Mouse (Mus musculus) kidney, adult 11 months (tissue): ENCODE data around the gene Zswim1.
"Not testable (repeated sequence)": the region's sequence is repeated elsewhere in the genome, so short reads cannot be mapped to it uniquely, and the experiment has no call there.

ENCODE experiments used
- DNase-seq: peaks from one replicate; pipeline ENCODE4 v3.0.0; 2022

Zswim1 gene

DNA sequence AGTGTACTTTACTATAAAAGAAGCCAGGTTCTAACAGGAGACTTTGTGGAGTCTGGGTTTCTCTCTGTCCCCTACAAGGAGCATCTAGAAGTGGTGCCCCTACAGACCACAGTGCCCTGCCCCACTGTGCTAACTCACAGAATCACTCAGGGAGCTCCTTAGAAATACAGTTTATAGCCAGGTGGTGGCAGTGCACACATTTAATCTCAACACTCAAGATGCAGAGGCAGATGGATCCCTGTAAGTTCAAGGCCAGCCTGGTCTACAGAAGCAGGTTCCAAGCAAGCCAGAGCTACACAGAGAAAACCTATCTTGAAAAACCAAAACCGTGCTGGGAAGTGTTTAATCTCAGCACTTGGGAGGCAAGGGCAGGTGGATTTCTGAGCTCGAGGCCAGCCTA is 28.7 kb upstream of the Zswim1 start:
- DNase-seq = no peak

DNA sequence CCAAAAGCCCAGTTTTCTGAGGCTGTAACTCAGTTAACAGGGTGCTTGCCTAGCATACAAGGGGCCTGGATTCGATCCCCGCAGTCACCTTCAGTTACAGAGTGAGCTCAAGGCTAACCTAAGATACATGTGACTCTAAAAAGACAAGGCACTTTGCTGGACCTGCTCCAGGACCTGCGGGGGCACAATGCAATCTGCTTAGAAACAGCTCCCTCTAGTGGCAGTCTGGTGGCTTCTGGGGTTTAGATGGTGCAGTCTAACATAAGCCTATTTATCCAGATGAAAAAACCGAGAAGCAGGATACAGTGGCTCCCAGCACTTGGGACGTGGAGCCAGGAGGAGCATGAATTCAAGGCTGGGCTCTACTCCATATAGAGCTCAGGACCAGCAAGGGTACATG is 28.2 kb upstream of the Zswim1 start:
- peak; percentile 83 for DNase-seq

DNA sequence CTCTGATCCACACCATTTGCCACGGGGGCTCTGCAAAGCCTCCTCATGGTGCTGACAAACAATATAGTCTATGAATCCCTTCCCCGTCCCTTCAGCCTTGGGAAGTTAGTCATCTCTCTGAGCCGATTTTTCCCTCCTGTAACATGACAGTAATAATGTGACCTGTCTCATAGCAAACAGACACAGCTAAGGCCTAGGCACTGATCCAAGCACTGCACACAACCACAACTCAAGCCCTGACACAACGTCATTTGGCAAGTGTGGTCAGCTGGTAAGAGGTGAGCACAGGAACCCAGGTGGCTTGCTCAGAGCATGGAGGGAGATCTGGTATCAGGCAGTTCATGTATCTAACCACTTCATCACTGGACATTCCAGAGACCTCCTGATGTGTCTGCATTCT is 26.6 kb upstream of the Zswim1 start:
- no peak for DNase-seq

DNA sequence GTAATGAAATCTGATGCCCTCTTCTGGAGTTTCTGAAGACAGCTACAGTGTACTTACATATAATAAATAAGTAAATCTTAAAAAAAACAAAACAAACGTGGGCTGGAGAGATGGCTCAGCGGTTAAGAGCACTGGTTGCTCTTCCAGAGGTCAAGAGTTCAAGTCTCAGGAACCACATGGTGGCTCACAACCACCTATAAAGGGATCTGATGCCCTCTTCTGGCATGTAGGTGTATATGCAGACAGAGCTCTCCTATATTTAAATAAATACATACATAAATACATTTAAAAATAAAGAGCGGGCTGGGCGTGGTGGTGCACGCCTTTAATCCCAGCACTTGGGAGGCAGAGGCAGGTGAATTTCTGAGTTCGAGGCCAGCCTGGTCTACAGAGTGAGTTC is 23.9 kb upstream of the Zswim1 start:
- not testable (repeated sequence) for DNase-seq

DNA sequence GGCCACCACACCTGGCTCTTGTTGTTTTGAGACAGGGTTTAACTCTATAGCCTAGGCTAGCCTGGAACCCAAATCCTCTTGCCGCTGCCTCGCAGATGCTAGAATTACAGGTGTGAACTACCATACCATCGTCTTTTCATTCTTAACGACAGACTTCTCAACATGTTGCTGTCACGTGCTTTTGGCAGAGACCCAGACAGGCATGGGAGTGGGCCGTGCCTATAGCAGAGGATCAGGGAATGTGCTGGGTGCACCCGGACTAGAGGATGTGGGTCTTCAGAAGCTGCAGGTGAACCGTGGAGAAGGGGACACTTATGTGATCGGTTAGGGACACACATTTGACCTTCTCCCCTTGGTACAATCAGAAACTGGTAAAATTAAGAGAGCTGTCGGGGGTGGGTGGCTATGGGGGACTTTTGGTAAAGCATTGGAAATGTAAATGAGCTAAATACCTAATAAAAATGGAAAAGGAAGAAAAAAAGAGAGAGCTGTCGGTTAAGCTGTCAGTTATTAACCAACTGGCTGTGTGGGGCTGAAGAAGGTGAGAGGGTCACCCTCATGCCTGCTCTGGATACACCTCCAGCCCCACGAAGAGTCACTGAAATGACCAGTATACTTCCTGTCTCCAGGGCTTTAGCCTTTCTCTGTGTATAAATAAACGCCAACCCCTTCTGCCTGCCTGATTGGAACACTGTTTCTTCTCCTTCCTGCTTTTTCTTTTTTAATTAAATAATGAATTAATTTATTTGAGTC is 22.1 kb upstream of the Zswim1 start:
- DNase-seq = no peak

DNA sequence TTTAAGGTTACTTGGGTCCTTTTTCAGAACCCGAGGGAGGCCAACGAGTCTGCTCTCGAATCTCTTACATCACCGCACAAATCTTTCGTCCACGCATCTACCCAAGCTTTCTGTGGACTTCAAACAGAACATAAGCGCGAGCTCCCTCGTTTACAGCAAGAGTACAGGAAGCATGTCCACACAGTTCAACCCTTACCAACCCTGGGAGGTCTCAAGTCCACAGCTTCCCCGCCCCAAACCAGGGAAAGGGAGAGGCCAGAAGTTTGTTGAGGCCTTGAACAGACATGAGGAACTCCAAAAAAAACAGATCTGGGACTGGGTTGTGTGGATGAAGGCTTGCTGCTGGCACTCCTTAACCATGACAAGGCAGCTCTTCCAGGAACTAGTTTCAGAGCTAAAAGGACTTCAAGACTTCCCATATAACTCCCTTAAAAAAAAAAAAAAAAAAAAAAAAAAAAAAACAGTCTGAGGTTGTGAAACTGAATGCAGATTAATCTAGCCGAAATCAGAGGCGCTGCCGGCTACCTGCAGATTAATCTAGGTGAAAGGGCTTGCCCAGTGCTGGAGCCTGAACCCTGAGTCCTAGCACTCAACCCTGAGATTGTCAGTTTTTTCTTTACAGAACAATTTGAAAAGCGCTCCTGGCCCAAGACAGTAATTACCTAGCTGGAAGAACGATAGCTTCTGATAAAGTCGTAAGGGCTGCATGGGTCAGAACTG is 19.1 kb upstream of the Zswim1 start:
- no peak for DNase-seq

DNA sequence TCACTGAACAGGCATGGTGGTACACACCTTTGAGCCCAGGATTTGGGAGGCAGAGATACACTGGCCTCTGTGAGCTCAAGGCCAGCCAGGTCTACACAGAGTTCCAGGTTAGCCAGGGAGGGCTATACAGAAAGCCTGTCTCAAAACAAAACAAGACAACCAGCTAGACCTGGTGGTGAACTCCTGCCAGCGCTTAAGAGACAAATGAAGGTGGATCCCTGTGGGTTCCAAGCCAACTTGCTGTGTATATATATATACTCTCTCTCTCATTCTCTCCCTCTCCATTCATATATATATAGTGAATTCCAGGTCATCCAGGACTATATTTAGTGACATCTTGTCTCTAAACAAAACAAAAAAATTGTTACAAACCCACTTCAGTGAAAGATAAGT is 18.6 kb upstream of the Zswim1 start:
- no peak for DNase-seq

DNA sequence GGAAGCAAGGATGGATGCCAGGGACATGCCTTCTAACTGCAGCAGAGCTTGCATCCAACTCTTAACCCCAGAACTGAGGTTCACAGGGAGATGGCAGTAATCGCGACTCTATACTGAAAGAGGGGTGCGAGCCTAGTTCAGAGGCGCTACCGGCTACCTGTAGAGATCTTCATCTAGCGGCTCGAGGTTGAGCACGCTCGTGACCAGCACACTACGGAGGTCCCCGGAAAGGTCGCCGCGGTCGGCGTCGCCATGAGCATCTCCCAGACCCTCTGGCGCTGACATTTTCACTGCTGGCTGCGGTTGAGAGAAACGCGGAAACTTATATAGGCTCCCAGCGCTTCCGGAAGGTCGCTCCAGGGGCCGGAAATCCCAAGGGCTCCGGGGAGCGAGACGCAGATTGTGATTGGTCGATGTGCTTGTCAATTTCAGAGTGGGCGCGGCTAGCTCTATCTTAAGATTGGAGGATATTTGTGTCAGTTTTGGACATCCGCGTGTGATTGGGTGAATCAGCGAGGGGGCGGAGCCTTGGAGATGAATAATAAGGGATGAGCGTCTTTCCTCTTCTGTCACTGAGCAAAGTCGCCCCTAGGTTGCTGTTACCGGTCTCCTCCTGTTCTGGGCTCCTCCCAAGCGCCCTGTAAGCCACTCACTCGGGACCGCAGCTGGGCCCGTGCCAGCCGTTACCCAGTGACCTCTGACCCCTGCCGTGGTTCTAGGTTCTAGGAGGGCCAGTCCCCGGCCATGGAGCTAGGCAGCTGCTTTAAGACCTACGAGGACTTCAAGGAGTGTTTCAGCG is 17.8 kb upstream of the Zswim1 start, which contains the start of the genes Acot8 and Zswim3:
Gene Acot8, minus strand, starts transcription at position 350 of the 799 bp plus-strand sequence.
Gene Zswim3, plus strand, starts transcription at position 566 of the 799 bp plus-strand sequence.
- peak; percentile 99 for DNase-seq

DNA sequence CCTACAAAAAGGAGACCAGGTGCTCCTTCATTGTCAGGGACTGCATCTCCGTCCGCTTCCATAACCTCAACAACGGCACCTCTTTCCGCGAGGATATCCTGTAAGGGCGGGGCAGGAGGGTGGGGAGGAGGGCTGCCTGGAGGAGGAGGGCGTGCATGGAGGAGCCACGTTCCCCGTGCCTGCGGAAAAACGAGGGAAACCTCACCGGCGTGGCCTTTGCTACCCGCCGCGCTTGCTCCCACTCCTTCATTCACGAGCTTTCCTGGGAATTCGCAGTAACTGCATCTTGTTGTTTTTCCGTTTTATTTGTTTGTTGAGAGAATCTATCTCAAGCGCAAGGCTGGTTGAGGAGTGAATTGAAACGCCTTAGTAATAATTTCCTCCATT is 17.2 kb upstream of the Zswim1 start:
- no peak for DNase-seq

DNA sequence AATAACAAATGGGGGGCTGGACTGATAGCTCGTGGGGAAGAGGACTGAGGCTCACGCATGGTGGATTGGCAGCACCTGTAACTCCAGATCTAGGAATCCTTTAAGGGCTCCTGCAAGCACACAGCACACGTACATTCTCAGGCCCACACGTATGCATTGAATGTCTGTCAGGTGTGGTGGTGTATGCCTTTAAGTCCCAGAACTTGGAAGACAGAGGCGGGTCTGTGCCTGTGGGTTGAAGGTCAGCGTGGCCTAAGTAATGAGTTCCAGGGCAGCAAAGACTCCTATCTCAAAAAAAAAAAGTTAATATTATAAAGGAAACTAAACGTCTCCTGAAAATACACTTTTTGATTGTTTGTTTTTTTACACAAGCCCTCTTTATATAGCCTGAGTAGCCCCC is 15.9 kb upstream of the Zswim1 start:
- DNase-seq = no peak

DNA sequence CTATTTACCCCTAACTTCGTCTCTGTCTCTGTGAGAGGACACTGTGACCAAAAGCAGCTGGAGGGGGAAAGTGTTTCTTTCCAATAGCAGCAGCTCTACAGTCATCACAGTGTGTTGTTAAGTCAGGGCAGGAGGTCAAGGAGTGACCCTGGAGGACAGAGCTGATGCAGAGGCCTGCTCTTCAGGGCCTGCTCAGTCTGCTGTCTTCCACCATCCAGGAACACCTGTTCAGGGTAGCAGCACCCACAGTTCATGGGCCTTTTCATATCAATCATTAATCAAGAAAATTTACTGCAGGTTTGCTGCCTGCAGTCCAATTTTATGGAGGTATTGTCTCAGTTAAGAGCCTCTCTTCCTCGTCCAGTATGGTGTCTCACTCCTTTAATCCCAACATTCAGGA is 8.9 kb upstream of the Zswim1 start:
- no peak for DNase-seq

DNA sequence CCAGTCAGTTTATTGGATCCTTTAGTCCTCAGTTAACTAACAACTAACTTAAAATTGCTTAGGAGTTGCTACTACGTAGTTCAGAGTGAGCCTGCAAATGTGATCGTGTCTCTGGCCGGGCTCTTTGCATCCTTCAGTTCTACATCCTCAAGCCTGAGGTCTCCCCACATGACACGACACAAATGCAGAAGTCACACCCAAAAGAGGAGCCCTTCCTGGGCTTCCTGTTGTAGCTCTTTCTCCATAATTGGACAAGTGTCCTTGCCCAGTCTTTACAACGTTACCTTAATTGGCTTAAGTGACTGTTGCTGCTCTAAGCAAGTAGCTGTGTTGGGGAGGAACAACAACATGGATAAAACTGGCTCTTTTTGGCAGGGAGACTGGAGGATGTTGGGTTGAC is 7.1 kb upstream of the Zswim1 start:
- no peak for DNase-seq

DNA sequence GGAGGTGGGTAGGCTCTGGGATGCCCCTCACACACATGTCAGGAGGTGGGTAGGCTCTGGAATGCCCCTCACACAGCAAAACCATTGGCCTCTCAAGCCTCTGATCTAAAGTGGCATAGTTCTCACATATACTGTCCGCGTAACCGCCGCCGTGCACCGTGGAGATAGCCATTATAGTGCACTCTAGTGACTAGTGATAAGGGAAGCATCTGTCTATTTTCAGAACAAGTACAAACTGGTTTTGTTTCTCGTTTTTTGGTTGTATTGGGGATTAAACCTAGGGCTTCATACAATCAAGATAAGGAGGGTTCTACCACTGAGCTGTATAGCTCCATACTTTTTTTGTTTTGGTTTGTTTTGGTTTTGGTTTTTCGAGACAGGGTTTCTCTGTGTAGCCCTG is 6.7 kb upstream of the Zswim1 start:
- DNase-seq = no peak

DNA sequence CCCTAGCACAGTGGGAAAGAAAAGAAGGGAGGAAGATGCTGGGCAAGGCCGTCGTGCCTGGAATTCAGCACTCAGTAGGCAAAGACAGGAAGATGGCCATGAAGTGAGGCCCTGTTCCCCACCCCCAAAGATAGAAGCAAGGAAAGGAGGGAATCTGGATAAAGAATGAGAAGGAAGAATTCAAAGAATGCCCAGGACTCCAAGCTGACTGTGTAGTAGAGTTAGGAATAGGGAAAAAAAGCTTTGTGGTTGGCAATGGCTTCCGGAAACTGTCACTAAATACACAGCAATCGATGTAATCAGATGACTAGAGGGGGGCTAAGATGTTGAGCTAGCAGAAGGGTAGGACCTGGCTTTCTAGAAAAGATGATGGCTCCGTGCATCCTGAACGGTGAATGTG is 5.3 kb upstream of the Zswim1 start:
- DNase-seq = no peak

DNA sequence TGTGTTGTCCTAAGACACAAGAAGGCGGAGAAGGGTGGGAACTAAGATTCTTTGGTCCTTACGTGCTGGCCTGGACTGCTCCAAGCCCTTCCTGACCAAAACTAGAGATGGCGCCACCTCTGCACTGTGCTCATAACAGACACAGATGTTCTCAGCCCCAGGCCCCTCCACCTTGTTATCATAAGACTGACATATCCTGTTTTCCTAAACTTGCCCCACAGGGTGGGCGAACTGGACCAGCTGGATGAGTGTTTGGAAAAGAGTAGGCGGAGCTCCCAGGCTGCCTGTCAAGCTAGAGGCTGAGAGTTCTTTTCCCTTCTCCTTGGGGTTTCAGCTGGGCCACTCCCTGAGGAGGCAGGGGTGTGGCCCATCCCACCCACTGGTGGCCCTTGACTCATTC is 4.8 kb upstream of the Zswim1 start:
- DNase-seq = no peak

DNA sequence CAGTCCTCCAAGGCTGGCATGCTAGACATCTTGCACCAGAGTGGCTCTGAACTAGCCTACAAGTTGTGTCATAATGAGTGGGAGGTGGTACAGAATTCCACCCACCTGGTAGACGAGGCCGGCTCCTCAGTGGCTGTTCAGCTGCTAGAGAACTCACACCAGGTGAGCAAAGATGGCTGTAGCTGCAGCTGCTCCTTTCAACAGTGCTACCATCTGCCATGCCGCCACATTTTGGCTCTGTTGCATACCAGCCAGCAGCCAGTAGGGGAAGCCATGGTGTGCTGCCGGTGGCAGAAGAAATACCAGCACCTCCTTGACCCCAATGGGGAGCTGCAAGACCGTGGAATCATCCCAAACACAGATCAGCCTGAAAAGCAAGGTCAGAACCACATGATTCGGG is 1.4 kb upstream of the Zswim1 start:
- no peak for DNase-seq

DNA sequence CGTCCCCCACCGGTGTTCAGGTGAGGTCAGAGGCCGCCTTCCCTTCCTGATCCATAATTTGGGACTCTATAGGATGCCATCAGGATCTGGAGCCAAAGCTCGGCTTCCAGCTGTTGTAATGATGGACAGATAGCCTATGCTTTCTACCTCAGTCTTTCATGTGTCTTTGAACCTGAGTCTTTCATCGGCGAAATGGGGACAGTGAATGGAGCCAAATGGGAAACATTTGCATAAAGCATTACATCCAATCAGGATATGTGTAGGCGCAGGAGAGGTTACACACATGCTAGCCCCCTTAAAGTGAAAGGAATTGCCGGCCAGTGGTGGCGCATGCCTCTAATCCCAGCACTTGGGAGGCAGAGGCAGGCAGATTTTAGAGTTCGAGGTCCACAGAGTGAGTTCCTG is 697 bp downstream of the Zswim1 start:
- no peak for DNase-seq

DNA sequence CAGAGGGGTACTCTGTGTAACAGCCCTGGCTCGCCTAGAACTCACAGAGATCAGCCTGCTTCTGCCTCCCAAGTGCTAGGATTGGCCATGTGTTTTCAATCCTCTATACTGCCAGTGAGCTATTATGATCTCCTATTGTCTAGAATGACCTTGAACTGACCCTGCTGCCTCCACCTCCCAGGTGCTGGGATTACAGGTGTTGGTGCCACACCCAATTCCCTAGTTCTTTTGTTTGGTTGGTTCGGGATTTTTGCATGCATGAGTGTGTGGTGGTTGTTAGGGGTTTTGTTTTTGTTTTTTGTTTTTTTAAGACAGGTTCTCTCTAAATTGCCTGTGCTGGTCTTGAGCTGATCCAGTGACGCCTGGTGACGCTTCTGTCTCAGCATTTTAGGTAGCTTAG is 1.5 kb downstream of the Zswim1 start:
- no peak for DNase-seq

DNA sequence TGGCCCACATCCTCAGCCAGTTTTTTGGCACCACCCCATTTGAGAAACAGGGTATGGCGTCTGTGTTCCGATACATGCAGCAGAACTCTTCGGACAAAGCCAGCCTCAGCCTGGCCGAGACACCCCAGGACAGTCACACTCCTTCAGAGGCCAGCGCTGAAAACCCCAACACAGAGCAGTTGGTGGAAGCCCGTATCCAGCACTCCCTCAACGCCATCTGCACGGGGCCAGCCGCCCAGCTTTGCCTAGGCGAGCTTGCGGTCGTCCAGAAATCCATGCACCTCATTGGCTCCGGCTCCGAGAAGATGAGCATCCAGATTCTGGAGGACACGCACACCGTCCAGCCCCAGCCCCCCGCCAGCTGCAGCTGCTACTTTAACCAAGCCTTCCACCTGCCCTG is 3.0 kb downstream of the Zswim1 start:
- DNase-seq = no peak

DNA sequence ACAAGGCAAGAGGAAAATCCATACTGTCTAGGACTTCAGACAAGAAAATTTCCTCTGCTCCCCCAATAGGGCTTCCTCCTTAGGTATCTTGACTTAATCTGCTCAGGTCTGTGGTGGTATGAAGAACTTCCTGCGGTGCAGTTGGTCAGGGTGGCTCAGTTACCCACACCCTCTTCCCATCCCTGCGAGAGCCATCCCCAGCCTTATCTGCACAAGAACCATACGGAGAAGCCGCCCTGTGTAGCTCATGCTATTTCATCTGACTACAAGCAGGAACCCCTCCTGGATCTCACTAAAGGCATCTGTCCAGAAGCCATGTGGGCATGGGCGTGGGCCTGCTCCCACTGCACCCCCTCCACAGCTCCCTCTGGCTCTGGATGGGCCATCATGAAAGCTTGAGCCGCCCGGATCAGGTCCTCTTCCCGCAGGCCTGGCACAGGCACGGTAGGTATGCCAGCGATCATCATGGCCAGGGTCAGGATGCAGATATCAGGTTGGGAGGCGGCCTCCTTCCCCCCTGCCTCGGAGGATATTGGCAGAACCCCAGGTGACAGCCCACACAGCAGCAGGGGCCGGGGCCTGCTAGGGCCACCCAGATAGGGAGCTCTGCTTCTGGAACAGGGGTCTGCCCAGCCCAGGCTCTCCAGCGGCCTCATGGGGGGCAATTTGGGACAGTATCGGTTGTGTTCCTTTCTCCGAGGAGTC is 4.8 kb downstream of the Zswim1 start:
- no peak for DNase-seq

DNA sequence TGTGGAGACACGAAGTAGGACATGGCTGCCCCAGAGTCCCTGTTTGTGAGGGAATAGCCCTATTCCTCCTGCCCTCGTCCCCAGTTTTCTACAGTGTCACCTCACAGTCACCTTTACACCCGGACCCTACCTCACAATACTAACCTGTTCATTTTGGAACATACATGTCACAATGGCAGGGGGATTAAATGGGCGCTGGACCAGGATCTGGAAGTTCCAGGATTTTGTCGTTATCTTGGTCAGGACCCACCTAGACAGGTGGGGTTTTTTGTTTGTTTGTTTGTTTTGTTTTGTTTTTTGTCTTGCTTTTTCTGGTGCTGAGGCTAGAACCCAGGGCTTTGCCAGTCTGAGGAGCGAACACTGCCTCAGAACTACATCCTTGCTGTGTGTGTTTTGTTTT is 6.0 kb downstream of the Zswim1 start, which contains the start of gene Spata25:
Gene Spata25, minus strand, starts transcription at position 101 of the 400 bp plus-strand sequence.
- no peak for DNase-seq

DNA sequence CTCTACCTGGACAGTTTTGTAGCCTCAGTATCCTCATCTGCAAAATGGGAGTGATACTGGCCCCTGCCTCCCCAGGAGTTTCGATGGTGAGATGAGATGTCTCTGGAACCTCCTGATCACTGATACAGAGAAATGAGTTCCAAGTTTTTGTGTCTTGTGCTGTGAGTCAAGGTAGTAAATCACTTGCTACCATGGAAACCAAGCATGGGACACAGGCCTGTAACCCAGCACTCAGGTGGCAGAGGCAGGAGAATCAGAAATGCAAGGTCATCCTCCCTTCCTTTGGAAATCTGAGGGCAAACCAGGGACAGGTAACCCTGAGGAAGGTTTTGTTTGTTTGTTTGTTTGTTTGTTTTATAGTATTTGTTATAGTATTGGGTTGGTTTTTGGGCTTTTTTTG is 6.6 kb downstream of the Zswim1 start:
- DNase-seq = no peak

DNA sequence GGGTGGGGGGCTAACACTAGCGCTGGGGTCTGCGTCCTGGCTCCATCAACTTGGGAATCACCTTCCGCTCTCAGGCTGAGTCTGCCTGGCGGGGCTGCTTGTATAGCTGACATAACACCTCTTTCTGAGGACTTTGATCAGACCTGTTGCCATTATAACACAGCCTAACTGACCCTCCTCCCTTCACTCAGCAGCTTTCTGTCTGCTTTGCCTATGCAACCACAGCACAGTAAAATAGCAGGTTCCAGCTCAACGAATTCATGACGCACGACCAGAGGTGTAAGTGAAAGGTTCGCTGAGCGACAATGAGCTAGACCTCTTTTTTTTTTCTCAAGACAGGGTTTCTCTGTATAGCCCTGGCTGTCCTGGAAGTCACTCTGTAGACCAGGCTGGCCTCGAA is 8.5 kb downstream of the Zswim1 start:
- DNase-seq = peak; percentile 33
